Mouse (Mus musculus): ENCODE measurements around the gene Tbc1d8. TPM values are rescaled to one million over a fixed set of nuclear protein-coding genes. Genes with fewer than 3 reads are reported as not detected.

Tbc1d8 gene
- polyA plus RNA-seq, 1 experiment, result 26.8 TPM

DNA sequence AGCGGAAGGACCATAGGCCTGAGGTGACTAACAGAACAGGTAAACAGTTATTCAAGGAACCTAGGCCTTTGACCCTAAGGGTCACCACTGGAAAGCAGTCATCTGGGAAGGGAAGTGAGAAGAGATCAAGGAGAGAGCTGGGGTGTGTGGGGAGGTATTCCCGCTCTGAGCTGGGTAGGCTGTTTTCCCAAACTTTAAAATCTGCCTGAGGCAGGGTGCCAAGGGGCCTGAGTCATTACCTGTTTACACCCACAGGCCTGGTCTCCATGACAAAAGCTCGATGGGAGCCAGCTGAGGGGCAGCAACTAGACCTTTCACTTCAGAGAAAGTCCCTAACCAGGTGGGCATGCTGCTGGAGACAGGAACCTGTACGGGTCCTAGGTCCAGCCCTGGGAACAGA lies 79.3 kb downstream of the Tbc1d8 start:
- Histone ChIP-seq H3K36me3 (ENCODE audit: control insufficient read depth, insufficient read depth, low read length) (no peaks in the 10 kb centered on the region), H3K4me1 (replicated peaks; ENCODE audit: control insufficient read depth, insufficient read depth, low read length) (peaks cover 7% of the 10 kb centered on the region; the same call in 1 of the 2 replicates), H3K4me3 (ENCODE audit: control insufficient read depth, insufficient read depth, low read length) (no peak overlapping the region), H3K27ac (ENCODE audit: control insufficient read depth, insufficient read depth, low read length) (no peak overlapping the region), H3K27me3 (ENCODE audit: control insufficient read depth, insufficient read depth, low read length) (no peaks in the 10 kb centered on the region)
- DNase-seq, result no peak
- 85% methylated on average over 4 of the region's 4 CpGs for WGBS
- TF ChIP-seq CTCF (IDR thresholded peaks at IDR 0.05; ENCODE audit: borderline replicate concordance, control insufficient read depth, extremely low read depth, insufficient read depth, low read length, poor library complexity), result no peak
- no peak for TF ChIP-seq POLR2A (IDR thresholded peaks at IDR 0.05; ENCODE audit: control insufficient read depth, extremely low read depth, insufficient read depth, low read length, poor library complexity)

DNA sequence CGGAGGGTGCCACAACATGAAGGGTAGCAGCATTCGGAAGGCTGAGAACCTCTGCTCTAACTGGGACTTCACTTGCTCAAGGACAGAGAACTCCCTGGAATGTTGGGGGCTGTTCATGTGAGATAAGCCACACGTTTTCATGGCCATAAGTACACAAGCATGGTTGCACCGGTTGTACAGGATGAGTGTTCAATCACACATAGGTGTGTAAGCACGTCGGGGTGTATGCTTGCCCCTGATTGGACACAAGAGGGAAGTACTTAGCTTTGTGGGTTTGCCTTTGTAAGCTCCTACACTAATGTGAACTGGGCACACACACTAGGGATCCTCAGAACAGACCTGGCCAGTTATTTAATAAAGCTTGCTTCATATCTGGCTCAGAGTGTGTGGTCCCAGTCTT lies 80.3 kb downstream of the Tbc1d8 start:
- no peak overlapping the region for H3K4me3 ChIP-seq (ENCODE audit: control insufficient read depth, insufficient read depth, low read length)
- H3K36me3 ChIP-seq (ENCODE audit: control insufficient read depth, insufficient read depth, low read length), result no peaks in the 10 kb centered on the region
- WGBS, result 91% methylated on average over 6 of the region's 6 CpGs
- H3K4me1 ChIP-seq (replicated peaks; ENCODE audit: control insufficient read depth, insufficient read depth, low read length), result peaks cover 7% of the 10 kb centered on the region; the same call in 1 of the 2 replicates
- no peak overlapping the region for H3K27ac ChIP-seq (ENCODE audit: control insufficient read depth, insufficient read depth, low read length)
- no peak for TF ChIP-seq POLR2A (IDR thresholded peaks at IDR 0.05; ENCODE audit: control insufficient read depth, extremely low read depth, insufficient read depth, low read length, poor library complexity)
- TF ChIP-seq CTCF (IDR thresholded peaks at IDR 0.05; ENCODE audit: borderline replicate concordance, control insufficient read depth, extremely low read depth, insufficient read depth, low read length, poor library complexity), result no peak
- H3K27me3 ChIP-seq (ENCODE audit: control insufficient read depth, insufficient read depth, low read length), result no peaks in the 10 kb centered on the region
- DNase-seq, result no peak

DNA sequence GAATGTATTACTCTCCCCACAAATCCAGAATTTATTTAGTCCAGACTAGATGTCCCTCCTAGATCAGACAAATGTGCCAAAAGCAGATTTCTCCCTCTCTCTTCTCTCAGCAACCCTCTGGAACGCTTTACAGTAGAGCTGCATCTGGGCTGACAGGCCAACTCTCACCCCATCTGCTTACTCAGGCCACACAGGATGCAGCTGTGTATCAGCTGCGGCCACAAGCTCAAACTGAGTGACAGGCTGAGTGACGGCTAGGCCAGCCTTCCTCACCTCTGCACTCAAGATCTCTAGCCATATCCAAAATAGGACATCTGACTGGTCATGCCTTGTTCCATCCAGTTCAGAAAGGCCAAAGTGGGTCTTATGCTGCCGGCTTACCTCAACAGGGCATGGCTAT lies 82.2 kb downstream of the Tbc1d8 start:
- no peaks in the 10 kb centered on the region for H3K27me3 ChIP-seq (ENCODE audit: control insufficient read depth, insufficient read depth, low read length)
- H3K36me3 ChIP-seq (ENCODE audit: control insufficient read depth, insufficient read depth, low read length), result no peaks in the 10 kb centered on the region
- H3K4me1 ChIP-seq (replicated peaks; ENCODE audit: control insufficient read depth, insufficient read depth, low read length), result peaks cover 7% of the 10 kb centered on the region; the same call in 1 of the 2 replicates
- no peak overlapping the region for H3K27ac ChIP-seq (ENCODE audit: control insufficient read depth, insufficient read depth, low read length)
- 13% methylated on average over 4 of the region's 4 CpGs for WGBS
- TF ChIP-seq POLR2A (IDR thresholded peaks at IDR 0.05; ENCODE audit: control insufficient read depth, extremely low read depth, insufficient read depth, low read length, poor library complexity) (no peak), CTCF (IDR thresholded peaks at IDR 0.05; ENCODE audit: borderline replicate concordance, control insufficient read depth, extremely low read depth, insufficient read depth, low read length, poor library complexity) (no peak)
- DNase-seq, result peak; percentile 7
- no peak overlapping the region for H3K4me3 ChIP-seq (ENCODE audit: control insufficient read depth, insufficient read depth, low read length)

DNA sequence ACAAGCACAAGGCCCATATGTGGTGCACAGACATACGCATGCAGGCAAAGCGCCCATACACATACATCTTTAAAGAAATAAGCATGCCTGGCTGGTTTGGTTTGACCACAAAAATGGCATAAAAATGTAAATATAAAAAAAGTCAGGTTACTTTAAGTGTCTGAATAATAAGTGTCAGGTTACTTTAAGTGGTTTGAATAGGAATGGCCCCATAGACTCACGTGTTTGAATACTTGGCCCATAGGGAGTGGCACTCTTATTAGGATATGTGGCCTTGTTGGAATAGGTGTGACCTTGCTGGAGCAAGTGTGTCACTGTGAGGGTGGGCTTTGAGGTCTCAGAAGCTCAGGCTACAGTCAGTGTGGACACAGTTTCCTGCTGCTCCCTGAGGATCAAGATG lies 83.9 kb downstream of the Tbc1d8 start:
- H3K27me3 ChIP-seq (ENCODE audit: control insufficient read depth, insufficient read depth, low read length), result no peaks in the 10 kb centered on the region
- TF ChIP-seq POLR2A (IDR thresholded peaks at IDR 0.05; ENCODE audit: control insufficient read depth, extremely low read depth, insufficient read depth, low read length, poor library complexity), result no peak
- TF ChIP-seq CTCF (IDR thresholded peaks at IDR 0.05; ENCODE audit: borderline replicate concordance, control insufficient read depth, extremely low read depth, insufficient read depth, low read length, poor library complexity), result no peak
- no peaks in the 10 kb centered on the region for H3K36me3 ChIP-seq (ENCODE audit: control insufficient read depth, insufficient read depth, low read length)
- H3K4me1 ChIP-seq (replicated peaks; ENCODE audit: control insufficient read depth, insufficient read depth, low read length), result peaks cover 7% of the 10 kb centered on the region; the same call in 1 of the 2 replicates
- no peak overlapping the region for H3K4me3 ChIP-seq (ENCODE audit: control insufficient read depth, insufficient read depth, low read length)
- no peak overlapping the region for H3K27ac ChIP-seq (ENCODE audit: control insufficient read depth, insufficient read depth, low read length)
- WGBS, result 96% methylated on average over 3 of the region's 3 CpGs
- DNase-seq, result no peak

DNA sequence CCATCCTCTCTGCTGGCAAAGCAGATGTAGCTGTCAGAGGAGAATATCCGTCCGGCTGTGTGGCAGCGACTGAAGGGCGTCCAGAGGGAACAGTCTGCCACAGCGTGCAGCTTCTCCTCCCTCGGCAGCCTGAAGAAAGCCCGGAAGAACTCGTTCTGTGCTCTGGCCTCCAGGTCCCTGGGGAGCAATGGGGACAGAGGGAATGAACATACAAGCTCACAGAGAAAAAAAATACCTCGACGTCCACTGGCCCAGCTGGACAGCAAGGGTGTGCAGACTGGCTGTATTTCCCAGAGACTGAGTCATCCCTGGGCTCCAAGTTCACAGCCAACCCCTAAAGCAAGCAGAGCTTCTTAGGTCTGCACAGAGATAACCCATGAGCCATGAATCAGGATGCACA lies 84.5 kb downstream of the Tbc1d8 start:
- H3K36me3 ChIP-seq (ENCODE audit: control insufficient read depth, insufficient read depth, low read length), result no peaks in the 10 kb centered on the region
- 92% methylated on average over 10 of the region's 10 CpGs for WGBS
- H3K4me1 ChIP-seq (replicated peaks; ENCODE audit: control insufficient read depth, insufficient read depth, low read length), result peaks cover 7% of the 10 kb centered on the region; the same call in 1 of the 2 replicates
- no peak overlapping the region for H3K4me3 ChIP-seq (ENCODE audit: control insufficient read depth, insufficient read depth, low read length)
- H3K27me3 ChIP-seq (ENCODE audit: control insufficient read depth, insufficient read depth, low read length), result no peaks in the 10 kb centered on the region
- TF ChIP-seq POLR2A (IDR thresholded peaks at IDR 0.05; ENCODE audit: control insufficient read depth, extremely low read depth, insufficient read depth, low read length, poor library complexity), result no peak
- no peak for TF ChIP-seq CTCF (IDR thresholded peaks at IDR 0.05; ENCODE audit: borderline replicate concordance, control insufficient read depth, extremely low read depth, insufficient read depth, low read length, poor library complexity)
- DNase-seq, result no peak
- no peak overlapping the region for H3K27ac ChIP-seq (ENCODE audit: control insufficient read depth, insufficient read depth, low read length)

DNA sequence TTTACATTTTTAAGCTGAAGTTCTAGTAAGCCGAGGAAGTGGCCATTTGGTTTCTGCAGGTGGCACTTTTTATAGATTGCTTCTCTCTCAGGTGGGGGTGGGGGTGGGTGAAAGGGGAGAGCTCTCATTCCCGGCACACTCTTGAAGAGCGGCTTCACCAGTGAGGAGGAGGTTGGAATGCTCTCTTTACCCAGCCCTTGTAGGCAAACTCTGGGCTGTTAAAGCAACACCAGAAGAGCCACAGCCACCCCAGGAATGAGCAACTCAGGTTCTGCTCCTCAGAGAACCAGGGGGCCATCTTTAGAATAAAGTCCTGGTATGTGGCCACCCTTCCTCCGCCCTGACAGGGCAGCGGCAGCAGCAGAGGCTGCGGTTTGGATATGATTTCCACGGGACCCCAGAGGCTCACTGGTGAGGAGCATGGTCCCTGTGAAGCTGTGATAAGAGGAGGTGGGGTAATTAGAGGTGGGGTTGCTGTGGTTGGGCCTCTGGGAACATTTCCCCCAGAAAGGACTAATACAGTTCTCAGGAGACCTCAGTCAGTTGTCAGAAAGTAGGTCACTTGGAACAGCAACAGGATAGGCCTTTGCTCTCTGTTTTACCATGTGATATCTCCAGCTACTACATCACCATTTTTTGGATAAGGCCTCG lies 85.2 kb downstream of the Tbc1d8 start:
- H3K27me3 ChIP-seq (ENCODE audit: control insufficient read depth, insufficient read depth, low read length), result no peaks in the 10 kb centered on the region
- DNase-seq, result no peak
- H3K27ac ChIP-seq (ENCODE audit: control insufficient read depth, insufficient read depth, low read length), result no peak overlapping the region
- peaks cover 7% of the 10 kb centered on the region; the same call in 1 of the 2 replicates for H3K4me1 ChIP-seq (replicated peaks; ENCODE audit: control insufficient read depth, insufficient read depth, low read length)
- H3K36me3 ChIP-seq (ENCODE audit: control insufficient read depth, insufficient read depth, low read length), result no peaks in the 10 kb centered on the region
- no peak overlapping the region for H3K4me3 ChIP-seq (ENCODE audit: control insufficient read depth, insufficient read depth, low read length)
- WGBS, result 79% methylated on average over 8 of the region's 8 CpGs
- TF ChIP-seq POLR2A (IDR thresholded peaks at IDR 0.05; ENCODE audit: control insufficient read depth, extremely low read depth, insufficient read depth, low read length, poor library complexity) (no peak), CTCF (IDR thresholded peaks at IDR 0.05; ENCODE audit: borderline replicate concordance, control insufficient read depth, extremely low read depth, insufficient read depth, low read length, poor library complexity) (no peak)

Data from thymus, adult 2 months (tissue).